Mouse (Mus musculus) ovary, adult 18-20 months (tissue): ENCODE data around the gene Mbd6.
"Not testable (repeated sequence)": the region's sequence is repeated elsewhere in the genome, so short reads cannot be mapped to it uniquely, and the experiment has no call there.

Experiments
- DNase-seq: peaks from one replicate; pipeline ENCODE4 v3.0.0; 2022; ENCODE audit warnings: low spot score, mixed read lengths

Gene Mbd6

GRCm38 (mm10) chr10:127288800-127289572 is at the start of gene Mbd6:
Gene Mbd6 (minus strand): TSS chr10:127289018.
- peak; percentile 81 for DNase-seq

GRCm38 (mm10) chr10:127337536-127338099 is 48.8 kb upstream of the Mbd6 start:
- no peak for DNase-seq

GRCm38 (mm10) chr10:127336952-127337351 is 48.1 kb upstream of the Mbd6 start:
- DNase-seq = no peak

- DNase-seq = no peak
Measured at GRCm38 (mm10) chr10:127335271-127335670, 46.5 kb upstream of the Mbd6 start.

- no peak for DNase-seq
Measured at GRCm38 (mm10) chr10:127333152-127333551, 44.3 kb upstream of the Mbd6 start.

- DNase-seq = no peak
Measured at GRCm38 (mm10) chr10:127332211-127332874, 43.5 kb upstream of the Mbd6 start.

- DNase-seq = no peak
Measured at GRCm38 (mm10) chr10:127330212-127330611, 41.4 kb upstream of the Mbd6 start.

- DNase-seq = no peak
Measured at GRCm38 (mm10) chr10:127327461-127328145, 38.8 kb upstream of the Mbd6 start.

- DNase-seq = no peak
Measured at GRCm38 (mm10) chr10:127326828-127327227, 38.0 kb upstream of the Mbd6 start.

GRCm38 (mm10) chr10:127326017-127326801 is 37.4 kb upstream of the Mbd6 start:
- no peak for DNase-seq

GRCm38 (mm10) chr10:127325454-127326016 is 36.7 kb upstream of the Mbd6 start:
- no peak for DNase-seq

- DNase-seq = no peak
Measured at GRCm38 (mm10) chr10:127324495-127324894, 35.7 kb upstream of the Mbd6 start.

- no peak for DNase-seq
Measured at GRCm38 (mm10) chr10:127323131-127323855, 34.5 kb upstream of the Mbd6 start.

- no peak for DNase-seq
Measured at GRCm38 (mm10) chr10:127322669-127323068, 33.9 kb upstream of the Mbd6 start.

GRCm38 (mm10) chr10:127322178-127322577 is 33.4 kb upstream of the Mbd6 start:
- DNase-seq = no peak

- DNase-seq = no peak
Measured at GRCm38 (mm10) chr10:127321621-127322020, 32.8 kb upstream of the Mbd6 start, which contains the start of gene Arhgap9. Gene Arhgap9 (plus strand): TSS chr10:127321964.

GRCm38 (mm10) chr10:127319969-127320368 is 31.2 kb upstream of the Mbd6 start:
- no peak for DNase-seq

GRCm38 (mm10) chr10:127318009-127318408 is 29.2 kb upstream of the Mbd6 start:
- DNase-seq = no peak

- no peak for DNase-seq
Measured at GRCm38 (mm10) chr10:127317277-127317676, 28.5 kb upstream of the Mbd6 start.

GRCm38 (mm10) chr10:127314950-127315349 is 26.1 kb upstream of the Mbd6 start:
- not testable (repeated sequence) for DNase-seq

GRCm38 (mm10) chr10:127313516-127313915 is 24.7 kb upstream of the Mbd6 start:
- DNase-seq = peak; percentile 40
